Mouse (Mus musculus) ZHBTc4 (cell line): ENCODE data around the gene Tmem131.

Experiments used
- DNase-seq: peaks from one replicate; pipeline ENCODE4 v3.0.0-alpha.2; 2011; ENCODE audit warnings: low read depth, low spot score

The Tmem131 gene

DNA sequence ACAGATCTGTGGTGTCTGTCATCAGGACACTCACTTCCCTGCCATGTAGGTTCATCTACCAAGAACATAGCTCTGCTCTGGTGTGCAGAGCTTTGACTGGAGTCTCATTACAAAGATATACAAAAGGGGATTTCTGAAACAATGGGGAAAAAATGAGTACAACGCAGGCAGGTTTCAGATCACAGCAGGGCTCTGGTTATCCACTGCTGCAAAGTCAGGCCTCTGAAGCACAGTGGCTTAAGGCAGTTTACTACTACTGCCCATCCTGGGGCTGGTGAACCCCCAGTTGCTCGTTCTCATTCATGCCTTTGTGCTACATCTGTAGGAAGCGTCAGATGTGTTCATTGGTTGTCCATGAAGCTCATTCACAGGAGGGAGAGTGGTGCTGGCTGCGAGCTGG, 57.0 kb downstream of the Tmem131 start:
- DNase-seq = no peak

DNA sequence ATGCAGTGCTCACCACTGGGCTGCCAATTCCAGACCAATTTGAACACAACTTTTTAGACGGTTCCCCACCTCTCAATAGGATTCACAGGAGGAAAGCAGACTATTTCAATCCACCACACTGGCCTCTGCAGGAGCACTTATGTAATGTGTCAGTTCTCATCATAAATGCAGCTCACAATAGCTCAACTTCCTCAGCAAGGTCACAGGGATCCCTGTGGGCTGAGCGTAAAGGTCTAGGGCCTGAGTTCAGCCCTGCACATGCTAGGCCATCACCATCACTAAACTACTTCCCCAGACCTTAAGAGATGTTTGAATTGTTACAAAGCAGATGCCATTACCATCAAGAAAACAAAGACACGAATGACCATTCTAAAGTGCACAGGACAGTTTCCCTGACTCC, 58.9 kb downstream of the Tmem131 start:
- no peak for DNase-seq

GRCm38 (mm10) chr1:36883805-36884204, 59.7 kb downstream of the Tmem131 start:
- DNase-seq = peak; percentile 56

DNA sequence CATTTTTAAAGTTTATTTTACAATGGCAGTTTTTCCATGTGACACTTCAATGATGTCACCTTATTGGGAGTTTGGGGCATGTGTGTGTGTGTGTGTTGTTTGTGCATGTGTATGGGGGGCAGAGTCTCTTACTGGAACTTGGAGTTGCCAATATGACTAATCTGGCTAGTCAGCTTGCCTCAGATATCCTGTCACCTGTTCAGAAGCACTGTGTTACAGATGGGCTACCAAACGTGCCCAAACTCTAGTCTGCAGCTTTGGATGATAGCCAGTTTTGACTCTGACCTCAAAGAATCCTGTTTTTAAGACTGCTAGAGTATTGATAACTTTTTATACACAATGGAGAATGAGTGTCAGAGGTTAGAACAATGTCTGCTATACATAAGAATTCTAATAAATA, 64.3 kb downstream of the Tmem131 start:
- DNase-seq = no peak

GRCm38 (mm10) chr1:36877126-36877525, 66.3 kb downstream of the Tmem131 start:
- no peak for DNase-seq

DNA sequence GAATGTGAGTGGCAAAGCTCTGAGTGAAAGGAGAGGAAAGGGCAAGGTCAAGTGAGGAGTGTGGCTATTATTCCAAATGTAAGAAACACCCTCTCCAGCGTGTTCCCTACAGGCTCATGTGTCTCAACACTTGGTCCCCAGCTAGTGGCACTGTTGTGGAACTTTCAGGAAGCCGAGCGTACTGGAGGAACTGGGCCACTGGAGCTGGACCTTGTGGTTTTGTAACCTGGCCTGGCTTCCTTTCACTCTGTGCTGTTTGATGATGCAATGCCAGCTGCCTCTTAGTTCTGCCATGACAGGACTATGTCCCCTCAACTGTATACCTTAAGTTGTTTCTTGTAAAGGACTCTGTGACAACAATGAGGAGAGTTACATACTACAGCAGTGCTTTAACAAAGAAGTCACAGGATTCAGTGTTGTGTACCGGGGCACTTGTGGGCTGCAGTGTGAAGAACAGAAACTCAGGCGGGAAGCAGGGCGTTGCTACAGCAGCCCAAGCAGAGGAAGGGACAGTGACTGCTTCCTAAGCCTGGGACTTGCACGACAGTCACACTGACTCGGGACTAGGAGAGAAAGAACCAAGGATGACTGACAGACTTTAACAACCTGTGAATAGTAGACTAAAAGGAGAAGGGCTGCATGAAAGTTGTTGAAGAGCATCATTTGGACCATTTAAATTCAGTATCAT, 68.4 kb downstream of the Tmem131 start:
- no peak for DNase-seq

- DNase-seq = no peak
Measured at GRCm38 (mm10) chr1:36871238-36871637, 72.2 kb downstream of the Tmem131 start.

DNA sequence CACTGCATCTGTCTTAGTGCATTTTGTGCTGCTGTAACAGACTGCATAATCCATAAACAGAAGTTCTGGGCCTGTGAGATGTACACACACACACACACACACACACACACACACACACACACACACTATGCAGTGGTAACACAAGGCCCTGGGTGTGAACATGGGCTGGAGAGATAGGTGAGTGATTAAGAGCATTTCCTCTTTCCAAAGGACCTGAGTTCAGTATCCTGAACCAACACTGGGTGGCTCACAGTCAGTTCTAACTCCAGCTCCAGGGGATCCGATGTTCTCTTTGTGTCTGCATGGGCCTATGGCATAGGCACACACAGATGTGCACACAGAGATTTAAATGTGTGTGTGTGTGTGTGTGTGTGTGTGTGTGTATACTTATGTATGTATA, 72.9 kb downstream of the Tmem131 start:
- no peak for DNase-seq

DNA sequence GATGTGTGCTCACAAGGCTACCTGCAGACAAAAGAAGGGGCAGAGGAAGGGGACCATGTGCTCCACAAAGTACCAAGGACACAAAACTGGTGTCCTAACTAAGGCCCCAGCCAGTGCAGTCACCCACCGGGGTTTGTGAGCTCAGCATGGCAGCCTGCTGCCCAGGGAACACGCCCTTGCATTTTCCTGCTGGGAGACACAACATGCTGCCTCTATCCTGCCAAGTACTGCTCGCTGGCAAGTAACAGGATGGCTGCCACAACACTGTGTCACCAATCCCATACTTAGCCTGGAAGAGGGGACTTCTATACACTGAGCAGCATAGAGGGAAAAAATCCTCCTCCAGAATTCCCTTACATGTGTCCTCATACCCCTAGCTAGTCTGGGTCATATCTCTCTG, 78.7 kb downstream of the Tmem131 start:
- DNase-seq = no peak

DNA sequence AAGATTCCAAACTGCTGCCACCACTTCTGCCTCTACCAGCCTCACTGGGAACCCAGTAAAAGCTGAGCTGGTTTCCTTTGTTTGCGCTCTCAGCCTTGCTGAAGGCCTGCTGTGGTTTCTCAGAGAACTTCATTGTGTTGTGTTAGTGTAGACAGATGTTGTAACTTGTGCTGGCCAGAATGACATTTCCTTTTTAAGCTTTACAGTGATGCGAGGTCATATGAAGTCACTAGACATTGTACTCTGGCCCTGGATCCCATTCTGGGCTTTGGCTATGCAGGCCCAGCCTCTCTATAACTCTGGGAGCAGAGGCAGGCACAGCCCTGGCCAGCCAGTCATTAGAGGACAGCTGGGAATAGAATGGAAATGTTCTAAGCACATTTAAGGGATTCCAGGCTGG, 81.7 kb downstream of the Tmem131 start:
- no peak for DNase-seq

- DNase-seq = no peak
Measured at GRCm38 (mm10) chr1:36860876-36861275, 82.6 kb downstream of the Tmem131 start.

DNA sequence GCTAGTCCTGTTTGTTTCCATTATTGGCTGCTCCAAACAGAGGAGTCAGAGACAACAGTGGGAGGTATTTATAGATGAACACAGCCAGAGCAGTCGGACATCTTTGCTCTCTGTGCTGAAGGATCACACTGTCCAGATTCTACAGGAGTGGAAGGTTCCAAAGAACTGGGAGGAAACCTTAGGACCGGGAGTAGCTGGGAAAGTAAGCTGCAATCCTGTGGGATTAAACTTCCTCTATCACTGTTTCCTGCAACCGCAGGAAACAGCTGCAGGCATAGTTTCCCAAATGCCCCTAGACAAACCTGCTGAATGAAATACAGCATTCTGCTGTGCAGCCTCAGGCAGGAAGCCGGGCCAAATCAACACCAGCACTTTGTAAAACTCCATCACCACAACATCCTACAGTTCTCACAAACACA, 83.0 kb downstream of the Tmem131 start:
- DNase-seq = no peak

DNA sequence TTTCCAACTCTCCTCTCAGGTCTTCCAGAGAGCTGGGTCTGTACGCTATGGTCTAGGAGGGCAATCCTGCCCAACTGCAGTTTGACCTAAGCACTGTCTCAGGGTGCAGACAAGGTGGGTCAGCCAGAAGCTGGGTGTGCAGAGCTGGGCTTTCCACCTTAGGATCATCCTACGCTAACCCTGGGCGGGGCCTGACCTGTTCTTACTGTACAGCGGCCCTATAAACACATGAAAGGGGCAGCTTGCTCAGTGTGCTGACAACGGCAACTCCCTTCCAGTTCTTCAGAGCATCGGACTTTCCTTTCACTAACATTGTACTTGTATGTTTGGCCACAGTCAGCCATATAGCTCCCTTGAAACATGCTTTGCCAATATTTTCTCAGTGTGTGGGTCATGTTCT, 86.4 kb downstream of the Tmem131 start:
- peak; percentile 74 for DNase-seq

- DNase-seq = peak; percentile 66
Measured at GRCm38 (mm10) chr1:36854198-36854765, 89.2 kb downstream of the Tmem131 start.

- no peak for DNase-seq
Measured at GRCm38 (mm10) chr1:36852085-36852484, 91.4 kb downstream of the Tmem131 start.

DNA sequence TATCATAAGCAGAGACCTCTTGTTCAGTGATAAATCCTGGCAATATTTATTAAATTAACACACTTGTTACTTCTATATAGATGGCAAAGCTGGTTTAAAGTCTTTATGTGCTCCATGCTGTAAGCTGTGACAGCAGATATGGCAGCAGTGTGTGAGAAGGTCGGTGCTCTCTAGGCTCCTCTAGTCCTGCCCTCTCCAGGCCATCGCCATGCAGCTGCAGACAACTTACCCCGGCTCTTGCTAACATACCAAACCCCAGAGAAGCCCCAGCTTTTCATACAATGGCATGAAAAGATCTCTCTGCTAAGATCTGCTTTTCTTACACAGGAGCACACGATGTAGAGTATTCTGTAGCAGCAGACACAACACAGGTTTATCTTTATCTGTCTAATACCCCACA, 92.1 kb downstream of the Tmem131 start:
- DNase-seq = no peak

GRCm38 (mm10) chr1:36848036-36848435, 95.4 kb downstream of the Tmem131 start:
- DNase-seq = peak; percentile 76

DNA sequence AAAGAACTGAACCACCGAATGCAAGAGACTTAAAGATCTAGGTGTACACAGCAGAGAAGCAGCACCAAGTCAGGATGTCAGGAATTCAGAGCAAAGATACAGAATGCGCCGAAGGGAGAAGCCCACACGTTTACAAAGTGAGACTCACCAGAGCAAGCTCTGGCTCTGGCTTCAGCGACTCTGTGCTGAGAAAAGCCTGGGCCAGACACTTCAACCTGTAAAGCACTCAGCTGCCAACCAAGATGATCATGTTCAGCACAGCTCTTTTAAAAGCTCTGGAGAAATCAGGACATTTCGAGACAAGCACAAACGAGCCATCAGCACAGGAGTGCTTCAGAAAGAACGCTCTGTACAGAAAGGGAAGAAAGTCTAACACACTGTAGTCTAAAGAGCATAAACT, 96.2 kb downstream of the Tmem131 start:
- no peak for DNase-seq

- DNase-seq = peak; percentile 91
Measured at GRCm38 (mm10) chr1:36845031-36845430, 98.4 kb downstream of the Tmem131 start.

DNA sequence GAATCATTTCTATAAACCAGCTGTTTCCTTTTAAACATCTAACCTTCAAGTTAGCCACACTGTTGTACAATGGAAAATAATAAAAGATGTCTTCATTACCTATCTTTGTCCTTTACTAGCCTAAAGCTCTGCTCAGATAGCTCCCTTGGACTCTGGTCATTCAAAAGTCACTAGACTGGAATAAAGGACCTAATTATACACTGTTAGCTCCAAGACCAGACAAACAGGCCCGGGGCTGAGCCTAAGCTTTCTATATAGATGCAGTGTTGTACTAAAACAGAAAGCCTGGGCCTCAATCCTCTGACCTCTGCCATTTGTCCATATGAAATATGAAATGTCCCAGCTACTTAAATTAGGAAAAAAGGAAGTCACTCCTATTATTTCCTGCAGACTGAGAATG, 101.7 kb downstream of the Tmem131 start:
- DNase-seq = no peak

- DNase-seq = no peak
Measured at GRCm38 (mm10) chr1:36840959-36841358, 102.5 kb downstream of the Tmem131 start.

GRCm38 (mm10) chr1:36839858-36840257, 103.6 kb downstream of the Tmem131 start:
- DNase-seq = no peak

DNA sequence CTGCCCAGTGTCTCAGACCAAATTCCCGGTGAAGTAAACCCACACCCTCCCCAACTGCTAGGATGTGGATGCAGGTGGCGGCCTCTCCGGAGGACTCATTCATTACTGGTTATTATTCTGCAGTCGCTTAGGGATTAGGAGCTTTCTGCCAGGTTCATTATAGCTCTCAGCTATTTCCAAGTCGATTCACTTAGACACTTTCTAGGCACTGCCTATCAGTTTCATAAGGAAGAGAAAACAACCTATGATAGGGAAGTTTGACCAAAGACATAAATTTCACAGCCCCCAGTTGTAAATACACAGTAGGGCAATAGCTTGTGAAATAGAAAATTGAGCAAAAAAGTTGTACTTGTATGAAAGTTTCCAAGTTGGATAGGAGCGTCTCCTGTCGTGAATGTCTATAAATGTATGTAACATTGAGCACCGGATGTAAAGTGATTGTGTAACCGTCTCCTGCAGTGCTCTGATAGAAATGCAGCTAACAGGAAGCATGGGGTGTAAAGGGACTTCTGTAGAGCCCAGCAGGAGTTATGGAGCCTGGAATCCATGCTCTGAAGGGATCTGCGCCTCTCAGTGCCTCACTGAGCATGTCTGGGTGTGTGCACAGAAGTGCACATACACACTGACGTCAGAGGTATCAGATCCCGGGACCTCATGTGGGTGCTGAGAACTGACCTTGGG, 107.1 kb downstream of the Tmem131 start:
- peak; percentile 35 for DNase-seq
